Mouse (Mus musculus): ENCODE data around the gene Ovol3.

DNA sequence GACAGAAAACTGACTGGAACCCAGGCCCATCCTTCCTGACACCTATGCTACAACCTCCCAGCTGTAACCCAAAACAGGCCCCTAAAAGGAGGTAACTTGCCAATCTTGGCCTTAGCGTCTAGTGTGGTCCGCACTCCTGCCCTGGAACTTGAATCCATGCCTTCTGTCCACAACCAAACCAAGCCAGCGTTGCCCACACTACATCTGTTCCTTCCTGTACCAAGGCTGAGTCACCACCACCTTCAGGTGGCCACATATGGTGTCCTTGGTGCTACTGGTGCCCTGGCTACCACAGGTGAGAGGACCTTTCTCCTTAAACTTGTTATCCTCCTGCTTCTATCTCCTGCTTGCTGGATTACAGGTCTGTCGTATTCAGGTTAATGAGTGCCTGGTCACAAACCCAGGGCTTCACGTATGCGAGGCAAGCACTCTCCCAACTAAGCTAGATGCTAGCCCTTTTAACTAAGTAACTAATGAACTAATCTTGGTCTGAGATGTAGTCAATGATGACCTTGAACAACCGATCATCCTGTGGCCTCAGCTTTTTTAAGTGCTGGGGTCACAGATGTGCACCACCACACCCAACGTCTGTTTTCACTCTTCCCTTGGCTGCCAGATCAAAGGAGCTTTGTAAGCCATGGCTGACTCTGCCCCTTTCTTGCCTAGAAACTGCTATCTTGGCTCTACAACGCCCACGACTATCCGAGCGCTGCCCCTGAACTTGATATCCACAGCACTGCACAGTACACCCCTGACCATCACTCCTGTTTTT lies 47.0 kb downstream of the Ovol3 start:
- no peak for TF ChIP-seq CTCF (conservative IDR thresholded peaks at IDR 0.05; ENCODE audit: insufficient read depth, insufficient read length, low read depth, low read length)
- TF ChIP-seq POLR2A (IDR thresholded peaks at IDR 0.05; ENCODE audit: low read depth, low read length): no peak

All from kidney, adult 2 months (tissue).